Mouse (Mus musculus): ENCODE results near the gene Sowaha.

Sowaha gene

GRCm38 (mm10) chr11:53479783-53480301 lies at the start of gene Sowaha, which contains the start of gene Gm9945:
Sowaha (minus strand) TSS chr11:53480274.
Gm9945 (plus strand) TSS chr11:53480166.
- peak; percentile 83 for DNase-seq

GRCm38 (mm10) chr11:53529253-53529557 lies 49.1 kb upstream of the Sowaha start:
- peak; percentile 78 for DNase-seq

- DNase-seq: no peak
Observed at GRCm38 (mm10) chr11:53528397-53529252, 48.6 kb upstream of the Sowaha start.

- DNase-seq: no peak
Observed at GRCm38 (mm10) chr11:53525461-53525860, 45.4 kb upstream of the Sowaha start.

- no peak for DNase-seq
Observed at GRCm38 (mm10) chr11:53524905-53525304, 44.8 kb upstream of the Sowaha start.

GRCm38 (mm10) chr11:53523545-53524405 lies 43.7 kb upstream of the Sowaha start:
- no peak for DNase-seq

- peak; percentile 84 for DNase-seq
Observed at GRCm38 (mm10) chr11:53522930-53523329, 42.9 kb upstream of the Sowaha start.

- DNase-seq: no peak
Observed at GRCm38 (mm10) chr11:53522362-53522761, 42.3 kb upstream of the Sowaha start.

- no peak for DNase-seq
Observed at GRCm38 (mm10) chr11:53521821-53522131, 41.7 kb upstream of the Sowaha start.

- DNase-seq: no peak
Observed at GRCm38 (mm10) chr11:53521120-53521820, 41.2 kb upstream of the Sowaha start.

- peak; percentile 86 for DNase-seq
Observed at GRCm38 (mm10) chr11:53520122-53520978, 40.3 kb upstream of the Sowaha start.

- peak; percentile 66 for DNase-seq
Observed at GRCm38 (mm10) chr11:53519207-53520121, 39.4 kb upstream of the Sowaha start, which contains the start of gene Sept8. Sept8 (plus strand) TSS chr11:53519257.

- no peak for DNase-seq
Observed at GRCm38 (mm10) chr11:53518759-53519158, 38.7 kb upstream of the Sowaha start.

- no peak for DNase-seq
Observed at GRCm38 (mm10) chr11:53516775-53517627, 36.9 kb upstream of the Sowaha start.

GRCm38 (mm10) chr11:53510351-53510750 lies 30.3 kb upstream of the Sowaha start:
- no peak for DNase-seq

- no peak for DNase-seq
Observed at GRCm38 (mm10) chr11:53508591-53508990, 28.5 kb upstream of the Sowaha start.

- DNase-seq: no peak
Observed at GRCm38 (mm10) chr11:53508152-53508551, 28.1 kb upstream of the Sowaha start.

- no peak for DNase-seq
Observed at GRCm38 (mm10) chr11:53507098-53507805, 27.2 kb upstream of the Sowaha start.

- DNase-seq: no peak
Observed at GRCm38 (mm10) chr11:53505026-53505663, 25.1 kb upstream of the Sowaha start.
